Mouse (Mus musculus): Measurements from ENCODE around the gene Mccc1. TPM values are rescaled to one million over a fixed set of nuclear protein-coding genes. Genes with fewer than 3 reads are reported as not detected.

Gene Mccc1
- 20.5 and 21.2 TPM in 2 replicates for polyA plus RNA-seq (2012; rRNA removed)

DNA sequence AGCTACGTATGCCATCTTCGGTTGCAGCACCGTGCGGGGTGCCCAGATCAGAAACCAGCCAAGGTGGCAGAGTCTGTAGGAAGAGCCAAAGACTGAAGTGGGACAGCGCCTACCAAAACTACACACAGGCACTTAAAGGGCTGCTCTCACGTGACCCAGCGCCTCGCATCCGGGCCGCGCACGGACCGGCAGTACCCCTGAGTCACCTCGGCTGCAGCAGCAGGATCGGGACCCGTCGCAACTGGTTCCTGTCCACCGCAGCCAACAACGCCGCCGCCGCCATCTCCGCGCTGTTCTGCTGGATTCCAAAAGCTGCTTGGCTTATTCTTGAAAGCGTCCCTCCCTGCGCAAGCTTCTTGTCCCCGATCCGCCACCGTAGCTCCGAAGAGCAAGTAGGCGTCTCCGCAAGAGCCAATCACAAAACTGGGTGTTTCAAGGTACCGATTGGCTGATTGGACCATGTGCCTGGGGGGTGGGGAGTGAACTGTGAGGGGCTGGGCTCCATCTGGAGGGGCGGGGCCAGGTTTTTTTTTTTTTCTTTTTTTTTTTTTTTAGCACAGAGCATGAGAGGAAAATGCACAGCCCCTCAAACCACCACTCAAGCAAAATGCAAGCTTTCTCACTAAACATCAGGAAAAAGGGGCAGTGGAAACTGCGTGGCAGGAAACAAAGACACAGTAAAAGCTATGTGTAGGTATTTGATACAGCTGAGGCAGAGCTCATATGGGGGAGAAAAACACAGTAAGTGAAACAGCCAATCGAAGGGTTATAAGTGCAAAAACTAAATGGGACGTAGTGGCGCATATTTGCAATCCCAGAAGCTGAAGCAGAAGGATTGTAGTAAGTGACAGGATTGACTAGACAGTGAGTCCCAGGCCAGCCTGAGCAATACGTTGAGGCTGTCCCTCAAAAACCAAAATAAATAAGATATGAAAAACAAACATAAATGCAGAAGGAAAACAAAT lies at the start of gene Mccc1:
Gene Mccc1 (minus strand): TSS at position 404 of the 965 bp plus-strand sequence.
- TF ChIP-seq POLR2A (IDR thresholded peaks at IDR 0.05; ENCODE audit: borderline replicate concordance, extremely low read depth, insufficient read depth, insufficient read length, poor library complexity, severe bottlenecking) (peak; percentile 43; the same call in 1 of the 2 replicates), CTCF (IDR thresholded peaks at IDR 0.05; ENCODE audit: borderline replicate concordance, extremely low read depth, insufficient read depth, insufficient read length) (no peak)
- peak; percentile 99 for DNase-seq (ENCODE audit: low read depth)

DNA sequence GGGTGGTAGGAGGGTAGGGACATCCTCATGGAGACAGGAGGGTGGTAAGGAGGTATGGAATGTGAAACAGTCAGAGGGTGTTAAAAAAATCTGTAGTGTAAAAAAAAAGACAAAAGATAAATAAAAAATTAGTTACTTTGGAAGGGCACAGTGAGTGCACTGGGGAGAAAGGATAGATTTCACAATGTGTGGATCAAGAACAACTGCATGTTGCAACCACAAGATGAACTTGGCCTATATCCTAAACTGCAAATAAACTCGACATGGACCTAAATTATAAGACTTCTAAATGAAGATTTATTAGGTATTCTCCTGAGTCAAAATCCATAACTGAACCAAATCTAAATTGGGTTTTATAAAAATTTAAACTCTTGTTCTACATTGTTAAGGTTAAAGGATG lies 48.6 kb upstream of the Mccc1 start:
- TF ChIP-seq POLR2A (IDR thresholded peaks at IDR 0.05; ENCODE audit: borderline replicate concordance, extremely low read depth, insufficient read depth, insufficient read length, poor library complexity, severe bottlenecking) (no peak), CTCF (IDR thresholded peaks at IDR 0.05; ENCODE audit: borderline replicate concordance, extremely low read depth, insufficient read depth, insufficient read length) (no peak)

DNA sequence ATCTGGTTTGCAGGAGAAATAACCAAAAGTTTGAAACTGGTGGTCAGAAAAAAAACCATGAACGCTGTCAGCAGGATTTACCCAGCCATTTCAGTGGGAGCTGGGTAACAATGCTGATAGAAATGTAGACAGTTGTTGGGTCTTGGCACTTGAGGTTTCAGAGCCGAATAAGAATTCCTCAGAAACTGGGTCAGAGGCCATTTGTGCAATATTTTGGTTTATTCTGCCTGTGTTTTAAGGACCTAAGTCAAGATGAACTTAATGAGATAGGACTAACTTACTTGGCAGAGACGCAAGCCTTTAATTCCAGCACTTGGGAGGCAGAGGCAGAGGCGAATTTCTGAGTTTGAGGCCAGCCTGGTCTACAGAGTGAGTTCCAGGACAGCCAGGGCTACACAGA lies 44.6 kb upstream of the Mccc1 start:
- TF ChIP-seq CTCF (IDR thresholded peaks at IDR 0.05; ENCODE audit: borderline replicate concordance, extremely low read depth, insufficient read depth, insufficient read length) (no peak), POLR2A (IDR thresholded peaks at IDR 0.05; ENCODE audit: borderline replicate concordance, extremely low read depth, insufficient read depth, insufficient read length, poor library complexity, severe bottlenecking) (no peak)

More for the DNA sequence above, 48.6 kb upstream of the Mccc1 start:
- DNase-seq (ENCODE audit: low read depth) = no peak

DNA sequence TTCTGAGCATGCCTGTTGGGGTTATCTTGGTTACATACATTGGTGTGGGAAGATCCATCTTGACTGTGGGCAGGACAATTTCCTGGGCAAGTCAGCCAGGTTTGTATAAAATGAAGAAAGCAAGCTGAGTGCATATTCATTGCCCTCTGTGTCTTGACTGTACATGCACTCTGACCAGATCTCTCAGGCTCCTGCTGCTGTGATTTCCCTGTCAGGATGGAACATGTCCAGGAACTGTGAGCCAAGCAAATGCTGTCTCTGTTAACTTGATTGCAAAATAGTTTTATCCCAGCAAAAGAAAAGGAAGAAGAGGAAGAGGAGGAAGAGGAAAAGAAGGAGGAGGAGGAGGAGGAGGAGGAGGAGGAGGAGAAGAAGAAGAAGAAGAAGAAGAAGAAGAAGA lies 44.0 kb upstream of the Mccc1 start:
- DNase-seq (ENCODE audit: low read depth) = no peak
- TF ChIP-seq POLR2A (IDR thresholded peaks at IDR 0.05; ENCODE audit: borderline replicate concordance, extremely low read depth, insufficient read depth, insufficient read length, poor library complexity, severe bottlenecking) = no peak
- no peak for TF ChIP-seq CTCF (IDR thresholded peaks at IDR 0.05; ENCODE audit: borderline replicate concordance, extremely low read depth, insufficient read depth, insufficient read length)

More for the DNA sequence above, 44.6 kb upstream of the Mccc1 start:
- no peak for DNase-seq (ENCODE audit: low read depth)

DNA sequence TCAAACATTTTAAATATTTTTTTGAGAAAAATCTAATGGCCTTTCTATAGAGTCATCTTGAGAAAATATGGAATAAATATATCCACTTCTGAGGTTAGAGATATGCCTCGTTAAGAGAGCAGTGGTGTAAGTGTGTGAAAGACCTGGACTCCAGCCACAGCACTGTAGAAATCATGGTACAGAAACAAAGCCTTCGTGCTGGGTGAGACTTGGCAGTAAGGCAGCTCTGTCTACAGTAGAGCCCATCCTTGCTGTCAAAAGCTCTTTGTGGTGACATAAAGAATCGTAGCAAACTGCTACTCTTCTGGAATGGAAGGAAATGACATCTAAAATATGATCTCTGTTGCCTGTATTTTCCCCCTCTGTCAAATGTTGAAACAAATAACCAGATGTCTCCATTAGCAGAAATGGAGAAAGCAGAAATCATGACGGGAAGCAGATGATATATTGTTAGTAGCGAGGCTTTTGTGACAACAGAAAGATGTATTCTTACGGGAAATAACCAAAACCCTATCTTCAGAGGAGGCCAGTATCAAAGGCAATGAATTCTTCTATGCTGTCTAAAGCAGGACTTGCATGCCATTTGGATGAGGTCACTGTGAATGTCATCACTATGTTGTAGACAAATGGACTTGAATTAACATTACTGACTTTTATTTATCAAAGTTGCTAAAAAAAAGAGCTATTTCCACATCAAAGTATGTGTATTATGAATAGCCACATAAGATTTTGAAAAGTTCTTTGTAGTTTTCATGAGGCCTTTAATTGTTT lies 31.4 kb upstream of the Mccc1 start:
- TF ChIP-seq POLR2A (IDR thresholded peaks at IDR 0.05; ENCODE audit: borderline replicate concordance, extremely low read depth, insufficient read depth, insufficient read length, poor library complexity, severe bottlenecking) = no peak
- TF ChIP-seq CTCF (IDR thresholded peaks at IDR 0.05; ENCODE audit: borderline replicate concordance, extremely low read depth, insufficient read depth, insufficient read length) = no peak
- DNase-seq (ENCODE audit: low read depth) = peak; percentile 61

DNA sequence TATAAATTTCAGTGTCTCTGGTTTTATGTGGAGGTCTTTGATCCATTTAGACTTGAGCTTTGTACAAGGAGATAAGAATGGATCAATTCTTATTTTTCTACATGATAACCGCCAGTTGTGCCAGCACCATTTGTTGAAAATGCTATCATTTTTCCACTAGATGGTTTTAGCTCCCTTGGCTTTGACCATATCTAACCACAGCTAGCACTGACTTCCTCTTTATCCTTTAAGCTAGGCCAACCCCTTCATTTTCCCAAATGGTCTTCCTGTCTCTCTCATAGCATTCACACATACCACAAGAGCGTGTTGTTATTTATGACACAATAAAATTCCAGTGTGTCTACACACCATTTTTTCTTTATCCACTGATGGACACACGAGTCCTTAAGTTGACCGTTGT lies 29.5 kb upstream of the Mccc1 start:
- TF ChIP-seq POLR2A (IDR thresholded peaks at IDR 0.05; ENCODE audit: borderline replicate concordance, extremely low read depth, insufficient read depth, insufficient read length, poor library complexity, severe bottlenecking) (no peak), CTCF (IDR thresholded peaks at IDR 0.05; ENCODE audit: borderline replicate concordance, extremely low read depth, insufficient read depth, insufficient read length) (no peak)
- no peak for DNase-seq (ENCODE audit: low read depth)

DNA sequence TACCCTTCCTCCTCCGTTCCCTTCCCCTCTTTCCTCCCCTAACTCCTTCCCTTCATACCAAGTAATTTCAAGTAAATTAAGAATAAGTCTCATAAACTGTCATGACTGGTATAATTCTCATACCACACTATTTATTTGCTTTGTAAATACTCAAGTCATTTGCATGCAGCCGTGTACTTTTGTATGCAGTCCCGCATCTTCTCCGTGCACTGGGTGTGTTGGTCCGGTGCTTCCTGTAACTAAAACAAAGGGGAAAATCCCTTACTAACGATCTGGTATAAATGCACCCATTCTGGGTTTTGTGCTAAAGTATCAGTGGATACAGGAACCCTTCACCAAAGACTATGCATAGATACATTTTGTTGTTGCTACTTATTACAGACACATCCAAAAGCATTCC lies 25.3 kb upstream of the Mccc1 start:
- no peak for TF ChIP-seq POLR2A (IDR thresholded peaks at IDR 0.05; ENCODE audit: borderline replicate concordance, extremely low read depth, insufficient read depth, insufficient read length, poor library complexity, severe bottlenecking)
- no peak for TF ChIP-seq CTCF (IDR thresholded peaks at IDR 0.05; ENCODE audit: borderline replicate concordance, extremely low read depth, insufficient read depth, insufficient read length)
- no peak for DNase-seq (ENCODE audit: low read depth)

DNA sequence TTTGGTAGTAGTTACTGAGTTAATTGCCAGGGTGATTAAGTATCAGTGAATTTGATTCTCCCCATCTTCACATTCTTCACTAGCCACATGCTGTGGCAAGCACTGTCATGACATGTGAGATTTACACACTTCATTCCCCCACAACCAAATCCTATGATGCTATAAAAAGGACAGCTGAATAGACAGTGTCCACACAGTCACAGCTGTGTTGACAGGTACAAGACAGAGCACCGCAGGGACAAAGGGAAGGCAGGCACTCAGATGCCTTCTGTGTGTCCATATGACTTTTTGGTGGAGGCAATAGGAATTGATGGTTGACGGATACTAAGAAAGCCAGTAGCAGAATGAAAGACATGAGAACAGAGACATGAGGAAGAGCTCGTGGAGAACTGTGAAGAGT lies 10.8 kb upstream of the Mccc1 start:
- TF ChIP-seq CTCF (IDR thresholded peaks at IDR 0.05; ENCODE audit: borderline replicate concordance, extremely low read depth, insufficient read depth, insufficient read length) = no peak
- no peak for TF ChIP-seq POLR2A (IDR thresholded peaks at IDR 0.05; ENCODE audit: borderline replicate concordance, extremely low read depth, insufficient read depth, insufficient read length, poor library complexity, severe bottlenecking)
- no peak for DNase-seq (ENCODE audit: low read depth)

DNA sequence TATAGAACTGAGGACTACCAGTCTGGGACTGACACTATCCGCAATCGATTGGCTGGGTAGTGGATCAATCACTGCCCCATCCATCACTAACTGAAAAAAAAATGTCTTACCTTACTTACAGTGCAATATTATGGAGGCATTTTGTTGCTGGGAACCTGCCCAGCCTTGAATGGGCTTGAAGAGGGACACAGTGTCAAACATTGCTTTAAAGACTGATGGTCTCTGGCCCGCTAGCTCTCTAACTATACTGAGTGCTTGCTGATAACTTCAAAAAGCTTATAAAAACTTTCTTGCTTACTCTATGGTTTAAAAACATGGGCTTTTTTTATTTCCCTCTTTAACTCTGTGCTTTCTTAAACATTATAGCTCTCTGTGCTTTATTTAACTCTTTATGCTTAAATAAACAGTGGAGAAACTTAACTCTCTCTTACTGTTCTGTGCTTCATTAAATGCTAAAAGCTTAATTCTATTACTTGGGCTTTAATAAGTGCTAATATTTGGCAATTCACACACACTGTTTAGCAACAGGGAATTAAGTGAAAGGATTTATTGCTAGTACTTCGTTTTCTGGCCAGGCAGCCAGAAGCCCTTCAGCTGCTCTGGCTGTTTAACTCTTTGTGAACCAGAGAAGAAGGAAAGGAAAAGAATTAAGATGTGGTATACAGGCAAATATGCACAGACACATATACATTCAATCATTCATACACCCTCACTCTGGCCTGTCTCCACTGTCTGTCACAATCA lies 8.1 kb upstream of the Mccc1 start:
- TF ChIP-seq POLR2A (IDR thresholded peaks at IDR 0.05; ENCODE audit: borderline replicate concordance, extremely low read depth, insufficient read depth, insufficient read length, poor library complexity, severe bottlenecking) = no peak
- TF ChIP-seq CTCF (IDR thresholded peaks at IDR 0.05; ENCODE audit: borderline replicate concordance, extremely low read depth, insufficient read depth, insufficient read length) = no peak

DNA sequence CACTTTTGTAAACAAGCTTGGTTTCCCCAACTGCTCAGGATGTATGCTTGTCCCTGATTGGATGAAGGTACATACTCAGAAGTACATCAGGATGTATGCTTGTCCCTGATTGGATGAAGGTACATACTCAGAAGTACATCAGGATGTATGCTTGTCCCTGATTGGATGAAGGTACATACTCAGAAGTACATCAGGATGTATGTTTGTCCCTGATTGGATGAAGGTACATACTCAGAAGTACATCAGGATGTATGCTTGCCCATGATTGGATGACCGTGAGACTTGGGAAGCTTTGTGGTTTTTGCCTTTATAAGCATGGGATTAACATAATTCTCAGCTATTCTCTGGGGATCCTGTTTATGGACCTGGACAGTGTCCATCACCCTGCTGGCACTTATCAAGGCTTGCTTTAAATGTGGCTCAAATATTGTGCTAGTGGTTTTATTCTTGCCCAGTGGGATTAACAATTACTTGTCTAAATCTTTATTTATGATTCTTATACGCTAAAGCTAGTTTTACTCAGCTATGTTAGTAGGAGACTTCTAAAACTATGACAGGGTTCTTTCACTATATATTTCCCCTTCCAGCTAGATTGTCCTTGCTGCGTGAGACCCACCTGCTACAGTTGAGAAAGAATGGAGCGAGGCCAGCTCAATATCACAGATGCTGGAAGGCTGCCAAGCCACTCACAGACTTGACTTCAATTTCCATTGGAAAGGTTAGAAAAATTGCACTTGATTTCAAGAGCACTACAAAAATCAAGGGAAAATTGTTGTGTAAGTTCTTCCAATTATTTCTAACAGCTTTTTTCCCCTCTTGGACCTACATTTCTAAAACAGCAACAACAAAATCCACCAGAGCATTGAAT lies 3.8 kb upstream of the Mccc1 start:
- TF ChIP-seq CTCF (IDR thresholded peaks at IDR 0.05; ENCODE audit: borderline replicate concordance, extremely low read depth, insufficient read depth, insufficient read length) (no peak), POLR2A (IDR thresholded peaks at IDR 0.05; ENCODE audit: borderline replicate concordance, extremely low read depth, insufficient read depth, insufficient read length, poor library complexity, severe bottlenecking) (no peak)
- DNase-seq (ENCODE audit: low read depth) = peak; percentile 77

More for the DNA sequence above, 8.1 kb upstream of the Mccc1 start:
- no peak for DNase-seq (ENCODE audit: low read depth)

Measured in brain, embryonic 14.5 days (tissue).